Mouse (Mus musculus) left cerebral cortex, postnatal 36 days (tissue): ENCODE measurements at regions not wholly inside any gene's neighbourhood (a gene's known extent, or its start where the extent isn't known, plus 50 kb on each side); places are given as distances from the start of the nearest gene placed in this dataset. TPM values are rescaled to one million over a fixed set of nuclear protein-coding genes. Genes with fewer than 3 reads are reported as not detected.

Experiments used
- microRNA-seq: library from miRNA; unstranded; fragments of <30 nt; microRNA quantifications from one replicate; pipeline ENCODE4 v1.2.0, GENCODE M21; 2022

Small RNA genes in the stretch of these regions (microRNA-seq; reads per million reads assigned to microRNA genes)
- not detected for gene Mir7214
- not detected for gene Mir7216
- not detected for gene Mir7217
- gene Mir7218 = not detected
